Mouse (Mus musculus) adrenal gland (tissue): ENCODE measurements at regions not wholly inside any gene's neighbourhood (a gene's known extent, or its start where the extent isn't known, plus 50 kb on each side); places are given as distances from the start of the nearest gene placed in this dataset.

Experiments
- intact Hi-C: fragments of 180-260 bp; cut with DNase I; formaldehyde crosslinking; loops from one replicate; pipeline ENCODE4 v1.15.1; 2025

DNA sequence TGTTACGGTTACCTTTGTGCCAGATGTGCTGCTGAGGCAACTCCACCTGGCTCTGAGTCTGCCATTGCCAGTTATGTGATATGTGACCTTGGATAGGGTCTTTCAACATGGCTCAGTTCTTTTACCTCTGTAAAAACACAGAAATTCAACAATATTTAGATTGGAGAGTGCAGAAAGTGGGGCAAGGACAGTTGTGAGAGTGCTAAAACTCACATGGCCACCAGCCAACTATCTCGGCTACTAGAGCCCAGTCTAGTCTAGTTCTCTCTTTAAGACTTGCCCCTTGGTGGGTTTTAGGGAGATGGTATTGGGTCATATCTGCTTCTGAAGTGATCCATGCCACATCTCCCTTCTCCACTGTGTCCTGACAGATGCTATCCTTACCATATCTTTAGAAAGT lies 233.0 kb downstream of the Phf14 start:
- intact Hi-C loops: no loop called here

DNA sequence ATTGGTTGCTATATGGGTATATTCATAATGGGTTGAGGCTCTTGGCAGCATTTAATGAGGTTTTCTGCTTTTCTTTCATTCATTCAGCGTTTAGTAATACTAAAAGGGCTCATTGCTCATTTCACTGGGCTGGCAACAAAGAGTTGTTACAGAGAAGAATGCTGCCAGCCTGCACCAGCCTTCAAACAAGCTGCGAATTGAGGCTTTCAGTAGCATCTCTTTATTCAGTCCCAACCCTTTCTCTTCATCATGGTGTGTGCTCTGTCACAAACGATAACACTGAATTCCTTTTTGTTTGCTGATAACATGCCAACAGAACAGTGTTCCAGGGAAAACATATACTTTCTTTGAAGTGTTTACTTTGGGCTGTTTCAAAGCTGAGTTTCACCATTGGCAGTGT lies 237.6 kb downstream of the Phf14 start:
- intact Hi-C loops: no loop called here

DNA sequence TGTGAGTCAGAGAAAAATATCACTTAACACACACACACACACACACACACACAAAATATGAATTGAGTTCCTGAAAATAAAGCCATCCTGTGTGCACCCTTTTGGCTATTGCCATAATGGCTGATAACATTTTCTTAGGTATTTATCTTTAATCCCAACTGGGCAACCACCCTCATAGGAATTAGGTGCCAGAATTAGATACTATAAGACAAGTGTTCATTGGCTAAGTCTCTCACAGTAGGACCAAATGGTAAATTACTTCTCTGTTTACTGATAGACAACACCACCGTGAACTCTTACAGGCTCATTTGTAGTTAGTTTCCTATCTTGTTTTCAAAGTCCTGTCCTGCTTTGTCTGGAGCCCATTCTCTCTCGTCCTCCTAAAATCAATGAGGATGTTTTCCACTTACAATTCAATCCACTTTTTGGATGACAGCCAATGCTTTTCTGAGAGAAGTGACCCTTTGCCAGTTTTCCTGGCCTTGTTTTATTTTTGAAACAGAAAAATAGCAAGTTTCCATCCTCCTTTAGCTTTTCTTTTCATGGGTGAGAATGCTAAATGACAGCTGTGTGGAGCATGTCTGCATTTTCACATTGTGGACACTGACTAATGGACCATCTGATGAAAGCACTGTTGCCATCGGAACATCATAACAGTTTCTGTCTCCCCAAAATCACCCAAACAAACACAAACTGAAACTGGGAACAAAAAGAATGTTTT lies 243.2 kb downstream of the Phf14 start:
- intact Hi-C loops: no loop called here

DNA sequence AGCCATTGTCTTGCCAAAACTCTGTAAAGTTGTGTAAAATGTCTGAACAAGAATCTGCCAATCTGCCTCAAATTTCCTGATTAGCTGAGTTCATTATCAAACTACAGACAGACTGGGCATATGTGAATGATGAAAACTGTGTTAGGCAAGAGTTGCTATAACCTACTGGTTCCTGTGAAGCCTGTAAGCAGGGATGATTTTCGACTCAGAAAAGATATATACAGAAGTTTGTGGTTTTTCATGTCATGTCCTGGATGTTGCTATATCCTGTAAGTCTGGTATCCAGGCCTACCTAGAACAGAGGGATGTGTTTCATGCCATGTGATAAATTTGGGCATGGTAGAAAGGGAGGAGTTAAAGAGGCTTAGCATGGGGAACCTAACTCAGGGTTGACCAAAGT lies 256.4 kb downstream of the Phf14 start:
- intact Hi-C loops: no loop called here

DNA sequence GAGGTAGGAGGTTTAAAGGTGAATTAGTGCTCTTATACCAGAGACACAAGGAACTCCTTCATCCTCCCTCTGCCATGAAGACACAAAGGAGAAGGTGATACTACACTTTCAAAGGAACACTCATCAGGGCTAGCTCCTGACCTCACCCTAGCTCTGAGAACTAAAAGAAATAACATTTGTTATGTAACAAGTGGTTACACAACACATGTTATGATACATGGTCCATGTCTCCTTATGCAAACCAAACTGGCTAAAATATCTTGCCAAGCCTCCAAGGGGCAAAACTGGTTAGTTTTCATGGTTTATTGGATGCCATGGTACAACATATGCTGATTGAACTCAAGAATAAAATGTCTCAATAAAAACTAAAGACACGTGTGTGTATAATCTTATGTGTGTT lies 260.9 kb downstream of the Phf14 start:
- intact Hi-C loops: no loop called here

DNA sequence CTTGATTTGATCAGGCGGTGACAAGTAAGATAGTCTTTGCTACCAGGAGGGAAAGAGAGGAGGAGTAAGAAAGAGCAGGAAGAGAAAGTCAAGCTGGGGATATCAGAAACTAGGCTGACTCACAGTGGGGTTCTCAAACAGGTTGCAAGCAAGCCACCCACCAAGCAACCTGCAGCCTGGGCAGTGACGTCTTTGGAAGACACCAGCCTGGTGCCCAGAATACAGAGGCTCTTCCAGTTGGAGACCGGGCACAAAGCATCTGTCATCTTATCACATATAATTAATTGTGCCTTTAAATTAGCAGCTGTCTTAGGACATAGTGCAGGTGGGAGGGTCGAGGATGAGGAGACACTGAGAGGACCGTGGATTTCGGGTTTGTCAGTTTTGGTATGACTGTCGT lies 261.8 kb downstream of the Phf14 start:
- intact Hi-C loops: no loop called here

DNA sequence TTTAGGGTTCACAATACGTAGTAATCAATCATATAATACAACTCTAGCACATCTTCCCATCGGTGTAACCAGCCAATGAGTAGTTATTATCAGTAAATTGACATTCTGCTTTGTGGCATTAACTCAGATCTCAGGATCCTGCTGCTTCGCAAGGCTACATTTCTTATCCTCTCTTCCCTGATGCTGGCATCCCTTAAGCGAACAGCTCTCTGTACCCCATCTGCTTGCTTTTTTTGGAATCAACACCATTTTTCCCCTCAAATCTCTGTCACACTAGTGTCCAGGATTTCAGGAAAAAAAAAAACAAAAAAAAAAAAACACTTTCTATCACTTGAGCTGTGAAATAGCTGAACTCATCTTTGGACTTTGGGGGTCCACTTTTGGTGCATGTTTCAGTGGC lies 263.1 kb downstream of the Phf14 start:
- intact Hi-C loops: no loop called here

DNA sequence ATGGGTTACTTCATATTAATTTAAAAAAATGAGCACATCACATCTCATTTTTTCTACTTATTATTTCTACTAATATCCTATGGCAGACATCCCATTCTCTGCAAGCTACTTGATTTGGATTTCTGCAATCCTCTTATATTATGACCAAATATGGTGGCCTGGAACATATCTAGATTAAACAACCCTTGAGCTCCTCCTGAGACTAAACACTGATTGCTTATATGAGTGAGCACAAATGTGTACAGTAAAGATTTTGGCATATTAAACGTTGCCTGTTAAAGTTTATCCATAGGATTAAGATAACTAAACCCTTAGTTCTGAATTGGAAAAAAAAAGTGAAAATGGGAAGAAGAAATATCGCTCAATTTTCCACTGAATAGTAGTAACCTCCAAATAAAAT lies 263.6 kb downstream of the Phf14 start:
- intact Hi-C loops: no loop called here

DNA sequence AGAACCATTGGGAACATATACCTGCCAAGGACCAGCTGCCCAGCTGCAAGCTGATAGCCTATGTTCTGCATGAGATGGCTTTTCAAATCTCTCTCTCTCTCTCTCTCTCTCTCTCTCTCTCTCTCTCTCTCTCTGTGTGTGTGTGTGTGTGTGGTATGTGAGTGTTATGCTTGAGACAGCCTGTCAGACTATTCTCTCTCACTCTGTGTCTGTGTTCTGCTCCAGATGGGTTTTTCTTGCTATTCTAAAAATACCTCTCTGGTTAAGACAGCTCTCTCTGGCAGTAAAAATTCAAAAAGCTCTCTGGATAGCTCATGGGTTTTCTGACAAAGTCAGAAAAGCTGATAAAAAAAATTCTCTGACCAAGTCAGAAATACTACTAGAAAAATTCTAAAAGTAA lies 270.4 kb downstream of the Phf14 start:
- intact Hi-C loops: no loop called here

DNA sequence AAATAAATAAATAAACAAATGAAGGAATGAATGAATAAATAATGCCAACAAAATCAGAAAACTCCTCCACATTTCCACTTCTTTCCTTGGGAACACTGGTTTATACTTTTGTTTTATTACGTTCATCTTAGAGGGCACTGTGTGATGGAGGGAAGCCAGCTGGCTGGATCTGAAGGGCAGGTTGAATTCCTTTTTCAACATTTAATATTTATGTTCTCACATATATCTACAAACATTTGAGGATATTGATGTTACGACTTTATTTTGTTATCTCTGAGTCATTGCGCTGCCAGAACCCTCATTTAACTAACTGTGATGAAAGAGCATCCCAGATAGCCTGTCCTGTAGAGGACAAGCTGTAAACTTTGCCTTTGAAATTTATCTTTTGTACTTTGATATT lies 273.3 kb downstream of the Phf14 start:
- intact Hi-C loops: no loop called here

DNA sequence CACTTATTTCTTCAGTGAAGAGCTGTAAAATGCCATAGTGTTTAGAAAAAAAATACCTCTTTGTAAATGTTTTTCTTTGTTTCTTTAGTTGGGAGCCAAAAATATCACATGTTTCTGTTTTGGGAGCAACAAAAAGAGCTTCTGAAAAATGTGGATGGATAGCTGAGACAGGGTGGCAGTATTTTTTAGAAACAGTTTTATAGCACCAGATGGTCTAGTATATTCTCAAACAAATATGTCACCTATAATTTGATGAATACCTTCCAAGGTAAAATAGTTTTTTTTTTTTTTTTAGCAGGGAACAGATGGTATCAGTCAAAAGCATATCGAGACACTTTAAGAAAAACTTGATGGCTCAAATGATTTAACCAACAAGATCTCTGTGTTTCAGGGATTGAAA lies 302.6 kb downstream of the Phf14 start:
- intact Hi-C loops: no loop called here

DNA sequence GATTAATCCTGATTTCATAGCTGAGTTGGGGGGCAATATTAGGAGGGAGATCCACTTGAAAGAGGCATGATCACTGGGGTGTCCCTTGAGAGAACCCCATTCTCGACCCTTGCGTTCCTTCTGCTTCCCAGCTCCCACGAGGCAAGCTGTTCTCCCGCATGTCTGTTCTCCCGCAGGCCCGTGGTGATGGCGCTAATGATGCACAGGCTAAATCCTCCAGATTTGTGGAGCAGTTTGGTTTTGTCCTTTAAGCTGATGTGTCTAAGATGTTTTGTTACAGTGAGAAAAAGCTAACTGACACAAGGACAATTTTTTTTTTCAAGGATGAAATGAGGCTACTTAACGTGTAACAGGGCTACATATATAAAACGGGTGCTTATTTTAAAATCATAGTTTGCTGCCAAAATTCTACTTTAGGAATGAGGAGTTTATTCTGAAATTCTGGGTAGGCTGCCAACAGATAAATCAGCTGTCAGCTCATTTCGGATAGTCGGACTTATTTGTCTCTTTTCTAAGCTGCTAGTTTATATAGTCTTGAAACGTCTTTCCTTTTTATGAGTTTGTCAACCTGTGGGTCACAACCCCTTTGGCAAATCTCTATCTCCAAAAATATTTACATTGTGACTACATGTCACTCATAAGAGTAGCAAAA lies 307.0 kb downstream of the Phf14 start:
- intact Hi-C loops: no loop called here

DNA sequence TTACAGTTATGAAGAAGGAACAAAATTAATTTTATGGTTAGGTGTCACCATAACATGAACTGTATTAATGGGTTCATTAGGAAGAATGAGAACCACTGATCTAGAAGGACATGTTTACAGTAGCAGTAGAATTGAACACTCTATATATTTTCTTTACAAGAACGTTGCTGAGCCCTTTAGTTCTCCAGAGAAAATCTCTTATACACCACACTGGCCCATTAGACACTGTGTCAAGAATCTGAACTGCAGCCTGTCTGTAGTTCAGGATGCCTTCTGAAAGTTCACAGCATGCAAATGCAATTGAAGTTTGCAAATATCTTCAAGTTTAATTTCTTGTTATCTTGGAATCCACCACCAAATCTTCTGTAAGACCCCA lies 307.6 kb downstream of the Phf14 start:
- intact Hi-C loops: no loop called here

DNA sequence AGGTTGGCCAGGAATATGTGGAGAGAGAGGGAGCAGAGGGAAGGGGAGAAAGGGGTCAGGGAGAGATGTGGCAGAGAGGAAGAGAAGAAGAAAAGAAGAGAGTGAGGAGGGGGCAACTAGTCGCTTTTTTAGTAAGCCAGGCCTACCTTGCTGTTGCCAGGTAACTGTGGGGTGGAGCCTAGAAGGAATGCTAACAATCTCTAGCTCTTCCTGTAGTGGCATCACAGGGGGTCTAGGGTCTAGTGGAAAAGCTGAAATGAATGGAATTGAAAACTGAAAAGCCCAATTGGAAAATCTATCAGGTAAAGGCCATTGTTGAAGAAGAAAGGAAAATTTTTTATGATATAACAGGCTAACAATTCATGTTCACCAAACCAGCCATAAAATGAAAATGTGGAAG lies 336.5 kb downstream of the Phf14 start:
- intact Hi-C loops: no loop called here

DNA sequence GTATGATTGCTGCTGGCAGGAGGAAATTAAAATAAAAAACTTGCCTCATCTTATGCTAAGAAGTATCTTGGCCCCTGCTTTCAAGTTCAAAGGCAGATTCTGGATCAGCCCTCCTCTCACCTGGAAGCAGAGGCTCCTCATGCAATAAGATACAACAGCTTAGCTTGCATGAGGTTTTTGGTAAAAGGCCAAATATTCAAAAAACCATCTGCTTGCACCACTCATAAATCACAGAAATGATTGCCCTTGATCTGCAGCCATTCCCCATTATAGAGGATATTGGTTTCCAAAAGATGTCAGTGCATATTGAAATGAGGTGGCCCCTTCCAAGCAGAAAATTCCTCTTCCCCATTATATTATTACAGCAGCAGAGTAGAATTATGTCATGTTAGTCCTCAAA lies 340.4 kb downstream of the Phf14 start:
- intact Hi-C loops: no loop called here

DNA sequence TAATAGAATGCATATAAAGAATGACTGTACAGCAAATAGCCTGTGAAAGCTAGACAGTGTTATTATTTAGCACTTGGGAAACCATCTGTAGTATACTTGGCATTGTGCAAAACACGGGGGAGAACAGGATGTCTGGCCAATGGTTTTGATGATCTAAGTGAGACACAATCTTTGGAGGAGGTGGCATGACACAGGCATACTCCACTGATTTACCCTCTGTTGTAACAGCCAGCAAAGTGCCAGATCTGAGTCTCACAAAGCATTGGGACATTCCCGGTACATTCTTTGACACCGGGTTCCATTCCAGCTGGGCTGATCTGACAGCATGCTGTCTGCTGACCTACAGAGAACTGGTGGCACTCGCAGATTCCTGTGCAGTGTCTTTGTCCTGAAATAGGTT lies 341.0 kb downstream of the Phf14 start:
- intact Hi-C loops: no loop called here

DNA sequence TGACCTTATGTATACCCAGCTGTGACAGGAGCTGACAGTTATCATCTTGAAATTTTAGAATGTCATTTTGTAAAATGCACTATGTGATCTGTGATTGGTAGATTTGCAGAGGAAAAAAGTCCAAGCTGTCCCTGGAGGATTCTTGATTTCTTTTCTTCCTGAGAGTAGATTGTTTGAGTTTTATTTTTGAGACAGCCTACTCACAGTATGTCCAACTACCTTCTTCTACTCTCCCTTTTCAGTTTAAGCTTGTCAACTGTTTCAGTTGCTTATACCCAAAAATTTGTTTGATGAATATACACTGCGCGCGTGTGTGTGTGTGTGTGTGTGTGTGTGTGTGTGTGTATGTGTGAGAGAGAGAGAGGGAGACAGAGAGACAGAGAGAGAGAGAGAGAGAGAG lies 346.9 kb downstream of the Phf14 start:
- intact Hi-C loops: no loop called here

DNA sequence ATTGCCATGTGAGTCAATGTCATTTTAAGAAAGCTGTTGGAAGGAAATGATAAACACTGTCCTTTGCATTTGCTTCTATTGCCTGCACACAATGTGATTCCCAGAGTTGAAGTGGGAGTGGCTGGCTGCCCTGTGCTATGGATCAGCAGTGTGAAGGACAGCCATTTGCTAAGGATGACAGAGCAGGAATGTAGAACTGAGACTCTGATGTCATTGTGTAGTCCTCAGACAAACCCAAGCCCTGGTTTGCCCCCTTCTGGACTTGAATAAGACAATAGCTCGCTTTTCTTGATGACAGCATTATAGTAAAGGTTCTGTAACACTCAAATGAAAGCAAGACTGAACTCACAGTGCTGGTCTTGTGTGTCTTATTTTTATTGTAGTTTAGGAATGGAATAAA lies 347.8 kb downstream of the Phf14 start:
- intact Hi-C loops: no loop called here

DNA sequence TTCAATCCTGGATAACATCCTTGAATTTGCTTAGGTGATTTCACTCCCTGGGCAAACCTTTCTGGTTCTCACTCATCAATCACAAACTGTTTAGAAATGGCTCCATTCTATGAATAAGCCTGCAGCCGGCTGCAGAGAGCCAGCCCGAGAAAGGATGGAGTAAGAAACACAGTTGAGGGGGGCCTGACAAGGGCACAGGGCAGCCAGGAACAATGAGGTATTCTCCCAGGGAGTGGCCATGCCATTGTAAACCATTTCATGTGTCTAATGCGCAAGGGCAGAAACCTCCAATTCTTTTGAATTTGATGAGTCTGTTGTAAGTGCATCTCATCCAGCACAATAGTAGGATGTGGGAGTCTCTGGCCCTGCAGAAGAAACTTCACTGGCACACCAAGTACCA lies 350.7 kb downstream of the Phf14 start:
- intact Hi-C loops: no loop called here

DNA sequence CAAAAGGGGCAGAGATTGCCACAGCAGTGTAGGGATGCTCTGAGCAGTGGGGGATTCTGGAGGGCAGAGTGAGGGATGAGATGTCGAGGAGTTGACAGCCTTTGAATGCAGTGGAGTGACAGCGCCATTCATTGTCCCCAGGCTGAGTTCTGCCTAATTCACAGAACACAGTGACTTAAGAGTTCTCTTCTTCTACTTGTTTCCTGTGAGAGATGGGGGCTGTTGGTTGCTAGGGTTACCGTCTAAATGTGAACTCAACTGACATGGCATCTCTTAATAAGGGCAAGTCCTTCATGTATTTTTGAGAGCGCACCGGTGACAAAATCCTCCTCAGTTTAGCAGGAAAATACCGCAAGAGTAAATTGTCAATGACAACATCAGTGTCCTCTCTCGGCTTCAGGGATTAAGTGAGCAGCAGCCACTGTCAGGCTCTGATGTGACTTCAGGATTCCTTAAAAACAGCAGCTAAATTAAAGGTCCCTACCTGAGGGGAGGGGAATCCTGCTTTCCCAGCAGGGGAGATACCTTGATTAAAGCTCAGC lies 351.4 kb downstream of the Phf14 start:
- intact Hi-C loops: no loop called here

DNA sequence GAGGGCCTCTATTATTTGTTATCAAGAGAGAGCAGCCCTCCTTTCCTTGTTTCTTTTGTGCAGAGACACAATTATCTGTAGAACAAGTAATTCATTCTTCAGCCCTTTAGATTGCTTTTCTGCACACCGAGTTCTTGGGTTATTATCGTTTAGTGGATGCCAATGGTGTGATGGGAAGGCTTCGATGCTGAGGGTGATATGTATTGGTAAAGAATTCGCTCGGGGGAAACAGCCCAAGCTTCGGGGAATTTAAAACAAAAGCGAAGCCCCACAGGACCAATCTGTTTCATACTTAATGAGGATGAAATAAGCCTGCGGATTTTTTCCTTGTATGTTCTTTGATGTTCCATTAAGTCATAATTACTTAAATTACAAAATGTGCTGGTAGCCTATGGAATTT lies 352.0 kb downstream of the Phf14 start:
- intact Hi-C loops: loop anchor here (10.0 kb wide), 1 partner anchor 465 kb away; no protein-coding TSS in a partner anchor

DNA sequence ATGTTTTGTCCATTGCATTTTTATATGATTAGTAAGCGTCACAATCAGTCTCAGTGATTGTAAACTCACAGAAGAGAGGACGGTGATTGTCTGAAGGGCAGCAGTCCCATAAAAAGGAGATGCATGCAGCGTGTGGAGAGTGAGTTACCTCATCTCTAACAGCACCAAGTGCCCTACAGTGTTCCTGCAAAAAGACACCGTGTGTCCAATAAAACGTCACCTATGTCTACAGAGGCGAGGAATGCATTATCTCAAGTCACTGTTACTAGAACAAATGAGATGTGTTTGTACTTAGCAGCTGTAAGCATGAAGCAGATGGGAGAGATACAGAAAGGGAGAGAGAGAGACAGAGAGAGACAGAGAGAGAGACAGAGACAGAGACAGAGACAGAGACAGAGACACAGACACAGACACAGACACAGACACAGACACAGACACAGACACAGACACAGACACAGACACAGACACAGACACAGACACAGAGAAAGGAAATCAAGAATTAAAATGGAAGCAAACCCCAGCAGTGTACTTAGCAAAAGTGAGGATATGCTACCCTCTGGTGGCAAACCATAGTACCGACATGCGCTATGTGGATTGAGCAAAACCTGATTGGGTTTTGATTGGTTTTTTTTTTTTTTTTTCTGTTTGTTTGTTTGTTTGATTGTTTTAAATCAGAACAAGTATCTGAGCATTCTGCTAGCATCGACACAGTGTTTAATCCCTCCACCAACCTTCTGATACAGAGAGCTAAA lies 352.9 kb downstream of the Phf14 start:
- intact Hi-C loops: loop anchor here (10.0 kb wide), 1 partner anchor 466 kb away; no protein-coding TSS in a partner anchor
